8 mouse cellular contexts compared by ENCODE assay signal in the genomic region with DNA sequence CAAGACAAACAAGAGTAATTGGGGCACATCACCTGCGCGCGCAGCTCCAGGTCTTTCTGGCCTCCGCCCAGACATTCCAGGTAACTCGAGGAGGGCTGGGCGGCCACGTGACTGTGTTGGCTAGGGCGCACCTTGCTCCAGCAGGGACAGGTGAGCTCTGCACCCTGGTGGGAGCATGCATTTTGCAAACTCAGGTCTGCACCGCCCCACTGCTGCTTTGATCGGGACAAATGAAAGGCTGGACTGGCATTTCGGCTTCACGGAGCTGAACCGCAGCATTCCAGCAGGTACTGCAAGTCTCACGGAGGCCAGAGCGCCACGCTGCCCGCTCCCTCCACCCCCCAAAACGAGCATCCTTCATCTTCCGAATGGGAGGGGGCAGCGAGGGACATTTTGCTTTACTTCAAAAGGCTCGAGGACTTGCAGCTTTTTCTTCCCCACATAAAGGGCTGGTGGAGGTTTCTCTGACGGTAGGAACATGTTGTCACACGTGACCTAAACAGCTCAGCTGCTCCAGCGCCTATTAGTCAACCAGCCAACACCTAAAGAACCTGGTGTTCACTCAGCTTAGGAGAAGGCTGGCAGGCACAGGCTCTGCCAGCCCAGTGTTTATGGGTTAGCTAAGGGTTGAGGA. TPM values are rescaled to one million over a fixed set of nuclear protein-coding genes. Genes with fewer than 3 reads are reported as not detected.
A peak's percentile ranks its signal among the peaks of the same experiment; 100 is the strongest.
DNase-seq lines count a peak whose midpoint lies in the region; ATAC-seq and TF ChIP-seq lines count a peak whose summit lies in the region.

A gene (minus strand): TSS at position 320 of the 634 bp plus-strand sequence.

- H3K27me3 ChIP-seq in forebrain, embryonic 14.5 days (replicated peaks; ENCODE audit: control insufficient read depth, insufficient read depth, low read length), result no peaks in the 10 kb centered on the region

- H3K9me3 ChIP-seq in forebrain, embryonic 14.5 days (replicated peaks; ENCODE audit: control insufficient read depth, low read length), result no peaks in the 10 kb centered on the region

- WGBS in forebrain, embryonic 14.5 days, result 1% methylated on average over 24 of the region's 24 CpGs

- TF ChIP-seq CTCF in brain, embryonic 14.5 days (IDR thresholded peaks at IDR 0.05; ENCODE audit: borderline replicate concordance, extremely low read depth, insufficient read depth, insufficient read length), result no peak

- peak within 1 kb of the TSS; percentile 61 for H3K9ac ChIP-seq in forebrain, embryonic 14.5 days (ENCODE audit: low read length)

- no peak for TF ChIP-seq POLR2A in brain, embryonic 14.5 days (IDR thresholded peaks at IDR 0.05; ENCODE audit: borderline replicate concordance, extremely low read depth, insufficient read depth, insufficient read length, poor library complexity, severe bottlenecking)

- peak within 1 kb of the TSS; percentile 38 for H3K4me3 ChIP-seq in forebrain, embryonic 14.5 days (ENCODE audit: low read depth, low read length)

- peak; percentile 69 for ATAC-seq in forebrain, embryonic 14.5 days
- peak; percentile 59 for ATAC-seq in megakaryocyte-erythroid progenitor cell, adult 5-6 weeks (replicated peaks; ENCODE audit: low FRiP score, low TSS enrichment, poor library complexity, severe bottlenecking)

- H3K27ac ChIP-seq in forebrain, embryonic 14.5 days (ENCODE audit: low read depth, low read length), result peak within 1 kb of the TSS; percentile 52

- H3K4me2 ChIP-seq in forebrain, embryonic 14.5 days (ENCODE audit: low read length), result peak within 1 kb of the TSS; percentile 81

- intact Hi-C loops in left cerebral cortex, postnatal 4 days (cut with DNase I), result loop anchor here (10.0 kb wide), 1 partner anchor 79 kb away; no protein-coding TSS in a partner anchor

- no peaks in the 10 kb centered on the region for H3K36me3 ChIP-seq in forebrain, embryonic 14.5 days (ENCODE audit: control insufficient read depth, insufficient read depth, low read length)

- DNase-seq in CD4-positive, CD25-positive, alpha-beta regulatory T cell, adult 2 months (ENCODE audit: low read depth, low spot score), result peak; percentile 83
- DNase-seq in brain, embryonic 14.5 days (ENCODE audit: low read depth), result peak; percentile 84
- DNase-seq in forebrain, embryonic 14.5 days (ENCODE audit: low spot score), result peak; percentile 67
- peak; percentile 97 for DNase-seq in kidney, adult 11 months
- peak; percentile 62 for DNase-seq in left cerebral cortex, postnatal 4 days
- peak; percentile 36 for DNase-seq in right cerebral cortex, postnatal 14 days
- no peak for DNase-seq in MN1 (ENCODE audit: low spot score)

- peaks cover 7% of the 10 kb centered on the region for H3K4me1 ChIP-seq in forebrain, embryonic 14.5 days (ENCODE audit: control insufficient read depth, insufficient read depth, low read length)

RNA-seq across cellular contexts. Expression of the gene that starts here (rescaled TPM):
- 12.4 and 12.9 TPM in 2 replicates for polyA plus RNA-seq in brain, embryonic 14.5 days (2012; rRNA removed)
- 7.4 and 8.8 TPM in 2 replicates for polyA plus RNA-seq in forebrain, embryonic 14.5 days (2014; fragmentation: Nextera tagmentation; extraction: Ambion mirVana)
- 1 to 10 TPM; 1.5 to 2.8 TPM for total RNA-seq in left cerebral cortex, postnatal 4 days (2021)
- 0.45 TPM in 1 of 2 replicates, not detected in the other for total RNA-seq in megakaryocyte-erythroid progenitor cell, adult 5-6 weeks (2014; fragmentation: Nextera tagmentation)
- 46.9 and 54.2 TPM in 2 replicates for total RNA-seq in megakaryocyte-erythroid progenitor cell, adult 5-6 weeks (2017)
